Mouse (Mus musculus): ENCODE results near the gene Pom121l2.

Gene Pom121l2

GRCm38 (mm10) chr13:22019934-22020835, 39.2 kb downstream of the Pom121l2 start:
- DNase-seq (ENCODE audit: low read depth) = peak; percentile 80

GRCm38 (mm10) chr13:22020901-22021339, 39.9 kb downstream of the Pom121l2 start:
- peak; percentile 77 for DNase-seq (ENCODE audit: low read depth)

GRCm38 (mm10) chr13:22021581-22021980, 40.6 kb downstream of the Pom121l2 start:
- peak; percentile 62 for DNase-seq (ENCODE audit: low read depth)

GRCm38 (mm10) chr13:22022241-22022640, 41.2 kb downstream of the Pom121l2 start:
- DNase-seq (ENCODE audit: low read depth) = peak; percentile 92

GRCm38 (mm10) chr13:22026058-22027031, 45.4 kb downstream of the Pom121l2 start:
- DNase-seq (ENCODE audit: low read depth) = peak; percentile 95

DNA sequence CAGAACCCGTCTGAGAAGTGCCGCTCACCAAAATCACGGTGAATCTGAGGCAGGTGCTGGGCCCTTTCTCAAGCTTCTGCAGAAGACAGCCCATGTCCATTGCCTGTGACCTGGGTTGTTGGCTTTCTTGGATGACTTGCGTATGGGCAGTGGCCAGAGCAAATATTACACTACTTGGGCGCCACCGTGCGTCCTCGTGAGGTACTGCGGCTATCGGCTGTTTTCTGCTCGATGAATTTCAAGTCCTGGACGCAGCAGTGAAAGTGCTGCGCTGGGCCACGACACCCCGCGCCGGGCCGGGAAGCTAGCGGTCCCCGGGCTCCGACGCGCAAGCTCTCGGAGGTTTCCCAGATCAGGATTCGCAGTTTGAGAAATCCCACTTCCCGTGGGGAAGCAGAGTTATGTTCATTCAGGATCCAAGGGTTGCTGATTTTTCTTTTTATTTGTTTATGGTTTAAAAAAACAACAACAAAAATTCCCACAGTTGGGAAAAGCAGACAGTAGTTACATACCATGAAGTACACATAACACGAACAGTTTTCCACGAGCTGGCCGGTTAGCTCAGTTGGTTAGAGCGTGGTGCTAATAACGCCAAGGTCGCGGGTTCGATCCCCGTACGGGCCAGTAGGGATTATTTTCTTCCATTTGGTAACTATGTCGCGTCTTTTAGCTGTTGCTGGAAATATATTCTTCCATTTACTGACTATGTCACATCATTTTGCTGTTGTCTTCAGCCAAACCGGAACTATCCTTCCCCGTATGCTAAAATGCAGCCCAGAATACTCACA, 47.9 kb downstream of the Pom121l2 start:
- DNase-seq (ENCODE audit: low read depth) = peak; percentile 94

- DNase-seq (ENCODE audit: low read depth) = no peak
Observed at GRCm38 (mm10) chr13:22029928-22030327, 48.9 kb downstream of the Pom121l2 start.

DNA sequence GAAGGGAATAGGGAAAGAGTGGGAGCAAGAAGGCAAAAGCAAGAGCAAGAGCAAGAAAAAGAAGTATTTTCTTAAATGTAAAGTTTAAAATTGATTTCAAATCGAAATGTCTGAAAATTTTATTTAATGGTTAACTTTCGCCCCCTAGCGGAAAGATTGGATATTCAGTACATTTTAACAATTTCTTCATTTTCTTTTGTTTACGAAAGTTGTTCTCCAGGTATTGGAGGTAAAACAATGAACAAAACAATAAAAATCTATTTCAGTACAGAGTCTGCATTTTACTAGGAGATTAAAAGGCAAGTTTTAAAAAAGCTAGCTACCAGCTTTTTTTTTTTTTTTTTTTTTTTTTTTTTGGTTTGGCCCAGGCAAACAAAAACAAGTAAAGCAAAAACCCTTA, 49.5 kb downstream of the Pom121l2 start:
- DNase-seq (ENCODE audit: low read depth) = peak; percentile 88

DNA sequence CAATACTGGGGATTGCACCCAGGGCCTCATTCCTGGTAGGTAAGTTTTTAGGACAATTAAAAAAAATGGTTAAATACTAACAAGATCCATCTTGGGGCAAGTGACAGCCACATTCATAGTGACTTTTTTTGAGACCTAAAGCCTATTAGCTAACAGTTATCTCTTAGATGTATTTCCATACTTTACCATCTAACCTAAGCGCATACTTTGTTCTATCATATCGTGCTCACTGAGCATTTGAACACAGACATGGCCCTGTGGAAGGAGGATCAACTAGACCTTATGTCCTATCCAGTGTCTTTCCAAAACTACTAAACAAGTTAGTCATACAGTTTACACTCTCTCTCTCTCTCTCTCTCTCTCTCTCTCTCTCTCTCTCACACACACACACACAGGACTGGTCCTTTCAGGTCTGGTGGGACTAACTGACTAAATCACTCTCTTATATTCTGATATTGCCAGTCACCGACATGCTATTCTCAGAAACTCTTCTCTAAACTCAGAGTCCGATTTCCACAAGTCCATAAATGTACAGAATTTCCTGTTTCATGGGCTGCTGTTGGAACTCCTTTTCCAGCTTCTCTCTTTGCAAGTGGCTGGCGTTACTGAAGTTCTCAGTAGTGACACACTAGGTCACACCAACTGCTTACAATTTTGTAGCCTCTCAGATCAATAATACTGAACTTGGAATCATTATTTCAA, 52.9 kb downstream of the Pom121l2 start:
- DNase-seq (ENCODE audit: low read depth) = no peak

- DNase-seq (ENCODE audit: low read depth) = peak; percentile 65
Observed at GRCm38 (mm10) chr13:22034443-22035266, 53.7 kb downstream of the Pom121l2 start.

- peak; percentile 95 for DNase-seq (ENCODE audit: low read depth)
Observed at GRCm38 (mm10) chr13:22035267-22036148, 54.5 kb downstream of the Pom121l2 start, which contains the start of the genes Hist1h2ah and Hist1h2bk. TSS of gene Hist1h2ah (minus strand) at chr13:22035568. TSS of gene Hist1h2bk (plus strand) at chr13:22035870.

DNA sequence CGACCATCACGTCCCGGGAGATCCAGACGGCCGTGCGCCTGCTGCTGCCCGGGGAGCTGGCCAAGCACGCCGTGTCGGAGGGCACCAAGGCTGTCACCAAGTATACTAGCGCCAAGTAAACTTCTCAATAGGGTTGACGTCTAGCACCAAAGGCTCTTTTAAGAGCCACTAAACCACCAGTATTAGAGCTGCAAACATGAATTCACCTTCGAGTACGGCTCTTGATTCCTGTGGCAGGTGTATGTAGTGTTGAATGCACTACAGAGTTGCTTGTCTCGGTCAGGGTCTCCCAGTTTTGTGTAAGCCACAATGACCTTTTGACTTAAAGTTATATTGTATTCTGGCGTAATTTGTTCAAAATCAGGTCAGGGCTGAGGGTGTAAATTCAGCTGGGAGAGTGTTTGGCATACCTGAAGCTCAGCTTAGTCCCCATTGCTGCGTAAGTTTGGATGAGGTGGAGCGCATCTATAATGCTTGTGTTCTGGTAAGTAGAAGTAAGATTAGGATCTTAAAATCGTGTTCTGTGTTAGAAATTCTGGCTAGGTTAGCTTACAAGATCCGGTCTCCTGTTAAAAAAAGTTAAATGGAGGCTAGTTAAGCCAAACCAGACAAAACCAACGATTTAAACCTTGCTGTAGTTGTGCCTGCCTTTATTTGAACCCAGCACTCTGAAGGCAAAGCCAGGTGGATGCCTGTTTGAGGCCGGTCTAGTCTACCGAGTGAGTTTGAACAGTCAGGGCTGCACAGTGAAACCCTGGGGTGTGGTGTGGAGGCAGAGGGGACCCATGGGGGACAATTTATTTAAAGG, 55.4 kb downstream of the Pom121l2 start:
- peak; percentile 69 for DNase-seq (ENCODE audit: low read depth)

- no peak for DNase-seq (ENCODE audit: low read depth)
Observed at GRCm38 (mm10) chr13:22036986-22037385, 56.0 kb downstream of the Pom121l2 start.

DNA sequence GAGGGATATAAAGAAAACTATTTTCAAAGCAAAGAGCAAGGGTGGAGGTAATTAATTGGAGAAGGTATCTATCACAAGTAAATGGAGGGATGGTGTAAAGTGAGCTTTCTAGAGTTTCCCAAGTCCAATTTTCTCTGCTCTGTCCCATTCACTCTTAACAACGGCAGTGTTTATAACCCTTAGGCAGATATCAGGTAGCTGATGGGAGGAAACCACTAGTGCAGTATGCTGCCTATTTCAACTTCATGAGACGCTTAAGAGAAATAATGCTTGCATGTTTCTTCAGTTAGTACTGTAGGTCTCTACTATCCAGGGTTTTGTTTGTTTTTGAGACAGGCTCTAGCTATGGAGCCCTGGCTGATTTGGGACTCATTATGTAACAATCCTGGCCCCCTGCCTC, 56.4 kb downstream of the Pom121l2 start:
- DNase-seq (ENCODE audit: low read depth) = no peak

Measured in induced T-regulatory cell, adult 2 months (primary cell).